Mouse (Mus musculus): ENCODE results near the gene Acaca. TPM values are rescaled to one million over a fixed set of nuclear protein-coding genes. Genes with fewer than 3 reads are reported as not detected.
A peak's percentile ranks its signal among the peaks of the same experiment; 100 is the strongest.

The Acaca gene
- polyA plus RNA-seq, 1 experiment from 2014 or later = 20.5 TPM

DNA sequence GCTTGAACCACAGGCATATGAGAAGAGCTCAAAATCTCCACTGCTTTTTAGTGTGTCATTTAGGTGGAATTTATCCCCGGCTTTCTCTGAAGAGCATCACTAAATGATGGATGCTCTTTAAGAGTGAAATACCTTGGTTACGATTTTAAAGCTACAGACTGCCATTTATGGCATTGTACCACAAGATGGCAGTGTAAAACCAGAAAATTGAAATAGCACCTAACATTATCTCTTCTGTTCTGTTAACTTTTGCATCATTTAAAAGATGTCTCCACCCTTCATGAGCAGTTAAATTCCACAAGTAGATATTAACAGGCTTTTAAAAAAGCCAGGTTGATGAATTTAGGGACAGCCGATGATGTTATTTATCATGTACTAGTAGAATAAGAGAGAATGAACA is 135.0 kb downstream of the Acaca start:
- Histone ChIP-seq H3K4me1 (no peaks in the 10 kb centered on the region), H3K4me2 (no peak overlapping the region), H3K4me3 (no peak overlapping the region), H3K36me3 (ENCODE audit: poor library complexity, severe bottlenecking) (peaks cover 56% of the 10 kb centered on the region), H3K9ac (no peak overlapping the region), H3K9me3 (replicated peaks) (no peaks in the 10 kb centered on the region), H3K27me3 (no peaks in the 10 kb centered on the region), H3K27ac (no peak overlapping the region)
- WGBS = 66% methylated on average over 3 of the region's 3 CpGs
- ATAC-seq = no peak

DNA sequence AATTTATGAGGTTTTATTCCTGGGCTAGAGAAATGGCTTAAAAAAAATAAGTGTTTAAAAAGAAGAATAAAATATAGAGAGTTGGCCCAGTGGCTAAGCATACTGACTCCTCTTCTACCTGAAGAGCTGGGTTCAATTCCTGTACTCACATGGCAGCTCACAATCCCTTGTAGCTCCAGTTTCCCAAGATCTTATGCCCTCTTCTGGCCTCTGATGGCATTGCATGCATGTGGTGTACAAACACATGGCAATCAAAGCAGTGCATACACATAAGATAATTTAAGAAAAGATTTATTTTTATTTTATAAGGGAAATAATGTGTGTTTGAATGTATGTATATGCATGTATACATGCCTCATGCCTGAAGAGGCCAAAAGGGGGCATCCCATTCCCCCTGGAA is 138.6 kb downstream of the Acaca start:
- Histone ChIP-seq H3K27me3 (no peaks in the 10 kb centered on the region), H3K4me2 (no peak overlapping the region), H3K9ac (no peak overlapping the region), H3K36me3 (ENCODE audit: poor library complexity, severe bottlenecking) (peaks cover 48% of the 10 kb centered on the region), H3K27ac (no peak overlapping the region), H3K4me1 (peaks cover 12% of the 10 kb centered on the region), H3K4me3 (no peak overlapping the region), H3K9me3 (replicated peaks) (no peaks in the 10 kb centered on the region)
- ATAC-seq = no peak

DNA sequence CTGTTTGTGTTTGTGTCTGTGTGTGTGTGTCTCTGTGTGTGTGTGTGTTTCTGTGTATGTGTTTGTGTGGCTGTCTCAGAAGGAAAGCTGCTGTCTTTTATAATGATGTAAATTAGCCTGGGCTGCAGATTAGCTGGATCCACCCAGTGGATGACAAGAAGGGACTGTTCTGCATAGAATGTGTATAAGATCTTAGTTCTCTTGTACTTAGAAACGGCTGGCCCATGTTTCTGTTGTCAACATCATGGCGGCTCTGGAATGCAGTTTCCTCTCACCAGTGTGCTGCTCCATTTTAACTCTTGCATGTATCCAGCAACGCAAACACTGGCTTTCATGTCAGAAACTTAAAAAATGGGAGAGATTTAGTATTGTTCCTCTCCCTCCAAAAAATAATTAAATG is 141.0 kb downstream of the Acaca start:
- H3K9me3 ChIP-seq (replicated peaks) = no peaks in the 10 kb centered on the region
- H3K4me1 ChIP-seq = peaks cover 12% of the 10 kb centered on the region
- WGBS = 67% methylated on average over 3 of the region's 3 CpGs
- no peak overlapping the region for H3K27ac ChIP-seq
- ATAC-seq = no peak
- H3K36me3 ChIP-seq (ENCODE audit: poor library complexity, severe bottlenecking) = peaks cover 37% of the 10 kb centered on the region
- H3K4me3 ChIP-seq = no peak overlapping the region
- H3K27me3 ChIP-seq = no peaks in the 10 kb centered on the region
- no peak overlapping the region for H3K4me2 ChIP-seq
- H3K9ac ChIP-seq = no peak overlapping the region

DNA sequence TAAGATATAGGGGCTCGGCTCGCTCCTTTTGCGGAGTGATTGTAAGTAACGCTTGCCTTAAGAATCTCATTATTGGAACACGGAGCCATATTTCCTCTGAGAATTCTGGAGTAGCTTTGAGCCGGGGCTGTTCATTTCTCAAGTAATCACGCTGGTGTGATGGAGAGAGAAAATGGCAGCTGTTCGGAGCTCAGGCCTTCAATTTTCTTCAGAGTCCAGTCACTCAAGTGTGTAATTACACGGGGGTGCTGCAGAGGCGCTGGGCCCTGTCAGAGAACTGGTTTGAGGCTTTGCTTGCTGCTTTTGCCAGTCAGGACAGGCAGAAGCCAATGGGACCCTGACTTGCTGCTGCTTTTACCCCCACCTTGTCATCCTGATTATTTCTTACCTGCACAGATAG is 142.5 kb downstream of the Acaca start:
- H3K4me2 ChIP-seq = no peak overlapping the region
- no peak overlapping the region for H3K9ac ChIP-seq

GRCm38 (mm10) chr11:84272574-84272973 is 143.1 kb downstream of the Acaca start:
- no peak overlapping the region for H3K4me3 ChIP-seq
- H3K36me3 ChIP-seq (ENCODE audit: poor library complexity, severe bottlenecking) = peaks cover 27% of the 10 kb centered on the region
- 75% methylated on average over 3 of the region's 3 CpGs for WGBS
- H3K4me2 ChIP-seq = no peak overlapping the region
- H3K9me3 ChIP-seq (replicated peaks) = no peaks in the 10 kb centered on the region
- no peak for ATAC-seq
- H3K4me1 ChIP-seq = peaks cover 20% of the 10 kb centered on the region
- no peak overlapping the region for H3K9ac ChIP-seq
- H3K27ac ChIP-seq = 0 out of 2 replicates have a peak overlapping the region, but pooled peaks have one; percentile 3
- no peaks in the 10 kb centered on the region for H3K27me3 ChIP-seq

More for the DNA sequence above, 142.5 kb downstream of the Acaca start:
- peaks cover 14% of the 10 kb centered on the region for H3K4me1 ChIP-seq
- H3K27ac ChIP-seq = peak overlapping the region; percentile 32
- no peak for ATAC-seq
- H3K27me3 ChIP-seq = no peaks in the 10 kb centered on the region
- 43% methylated on average over 10 of the region's 10 CpGs for WGBS
- peaks cover 27% of the 10 kb centered on the region for H3K36me3 ChIP-seq (ENCODE audit: poor library complexity, severe bottlenecking)
- no peaks in the 10 kb centered on the region for H3K9me3 ChIP-seq (replicated peaks)
- no peak overlapping the region for H3K4me3 ChIP-seq

- WGBS = 17% methylated on average over 5 of the region's 5 CpGs
- ATAC-seq = no peak
- H3K4me1 ChIP-seq = peaks cover 13% of the 10 kb centered on the region
- H3K9ac ChIP-seq = 0 out of 2 replicates have a peak overlapping the region, but pooled peaks have one; percentile 12
- H3K4me3 ChIP-seq = no peak overlapping the region
- H3K27me3 ChIP-seq = no peaks in the 10 kb centered on the region
- peaks cover 21% of the 10 kb centered on the region for H3K36me3 ChIP-seq (ENCODE audit: poor library complexity, severe bottlenecking)
- H3K27ac ChIP-seq = no peak overlapping the region; the same call in 1 of the 2 replicates
- H3K9me3 ChIP-seq (replicated peaks) = no peaks in the 10 kb centered on the region
- H3K4me2 ChIP-seq = no peak overlapping the region
Observed at GRCm38 (mm10) chr11:84276979-84277378, 147.5 kb downstream of the Acaca start.

DNA sequence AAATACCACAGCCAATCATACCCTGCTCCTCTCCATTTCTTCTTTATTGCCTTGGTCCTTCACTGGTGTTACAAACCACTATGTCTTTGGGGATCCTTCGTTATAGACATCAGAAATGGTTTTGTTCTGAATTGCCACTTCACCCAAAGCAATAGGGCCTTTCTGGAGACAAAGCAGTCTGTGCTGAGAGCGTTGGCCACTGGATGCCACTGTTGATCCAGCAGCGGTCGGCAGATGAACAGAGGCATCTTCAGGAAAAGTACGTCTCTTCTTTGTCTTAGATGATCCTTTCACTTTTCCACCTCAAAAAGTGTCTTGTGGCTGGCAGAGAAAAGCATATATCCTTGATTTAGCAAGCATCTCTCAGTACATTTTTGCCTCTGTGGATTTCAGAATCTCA is 151.8 kb downstream of the Acaca start:
- no peak for ATAC-seq
- Histone ChIP-seq H3K9me3 (replicated peaks) (no peaks in the 10 kb centered on the region), H3K27ac (no peak overlapping the region), H3K4me3 (no peak overlapping the region), H3K36me3 (ENCODE audit: poor library complexity, severe bottlenecking) (peaks cover 16% of the 10 kb centered on the region), H3K27me3 (no peaks in the 10 kb centered on the region), H3K4me2 (no peak overlapping the region), H3K9ac (no peak overlapping the region), H3K4me1 (peaks cover 14% of the 10 kb centered on the region)
- 56% methylated on average over 5 of the region's 5 CpGs for WGBS

DNA sequence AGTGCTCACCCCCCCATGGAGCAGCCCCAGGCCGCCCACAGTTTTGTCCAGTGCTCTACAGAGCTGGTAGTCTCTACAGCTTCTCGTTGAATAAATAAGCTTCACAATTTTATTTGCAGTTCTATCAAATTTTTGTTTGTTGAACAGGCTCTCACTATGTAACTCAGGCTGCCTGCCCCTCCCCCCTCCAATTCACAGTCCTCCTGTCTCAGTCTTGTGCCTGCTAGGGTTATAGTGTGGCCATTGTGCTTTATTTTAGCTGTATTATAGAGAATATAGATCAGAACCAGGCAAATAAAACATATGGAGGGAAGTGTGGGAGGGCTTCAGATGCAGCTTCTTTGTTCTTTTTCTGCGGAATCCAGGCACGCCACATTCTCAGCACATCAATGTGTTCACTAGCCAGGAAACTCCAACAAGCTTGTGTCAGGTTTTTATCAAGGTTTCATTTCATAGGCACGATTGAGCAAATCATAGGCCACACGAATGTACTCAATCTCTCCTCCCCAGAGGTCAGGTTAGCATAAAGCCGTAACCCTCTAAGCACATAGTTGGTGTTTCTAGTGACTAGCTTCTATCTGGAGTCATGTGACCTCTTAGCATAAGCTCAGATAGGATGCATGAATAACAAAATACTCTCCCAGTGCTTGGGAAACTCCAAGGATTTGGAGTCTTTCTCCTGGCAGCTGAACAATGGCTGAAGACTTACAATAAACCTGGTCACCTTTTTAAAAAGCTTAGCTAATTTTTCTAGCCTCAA is 153.7 kb downstream of the Acaca start:
- no peak for ATAC-seq
- WGBS = 62% methylated on average over 7 of the region's 7 CpGs
- H3K36me3 ChIP-seq (ENCODE audit: poor library complexity, severe bottlenecking) = peaks cover 9% of the 10 kb centered on the region
- no peak overlapping the region for H3K4me3 ChIP-seq
- 0 out of 2 replicates have a peak overlapping the region, but pooled peaks have one; percentile 35 for H3K27ac ChIP-seq
- H3K27me3 ChIP-seq = no peaks in the 10 kb centered on the region
- H3K4me1 ChIP-seq = peaks cover 11% of the 10 kb centered on the region; the same call in 1 of the 2 replicates
- H3K9me3 ChIP-seq (replicated peaks) = no peaks in the 10 kb centered on the region
- no peak overlapping the region for H3K4me2 ChIP-seq
- no peak overlapping the region for H3K9ac ChIP-seq

- Histone ChIP-seq H3K4me3 (no peak overlapping the region), H3K9me3 (replicated peaks) (no peaks in the 10 kb centered on the region), H3K27me3 (no peaks in the 10 kb centered on the region), H3K9ac (no peak overlapping the region), H3K4me1 (peaks cover 6% of the 10 kb centered on the region; the same call in 1 of the 2 replicates), H3K27ac (no peak overlapping the region), H3K4me2 (no peak overlapping the region), H3K36me3 (ENCODE audit: poor library complexity, severe bottlenecking) (no peaks in the 10 kb centered on the region)
- no peak for ATAC-seq
- 84% methylated on average over 3 of the region's 3 CpGs for WGBS
Observed at GRCm38 (mm10) chr11:84290781-84291180, 161.3 kb downstream of the Acaca start.

DNA sequence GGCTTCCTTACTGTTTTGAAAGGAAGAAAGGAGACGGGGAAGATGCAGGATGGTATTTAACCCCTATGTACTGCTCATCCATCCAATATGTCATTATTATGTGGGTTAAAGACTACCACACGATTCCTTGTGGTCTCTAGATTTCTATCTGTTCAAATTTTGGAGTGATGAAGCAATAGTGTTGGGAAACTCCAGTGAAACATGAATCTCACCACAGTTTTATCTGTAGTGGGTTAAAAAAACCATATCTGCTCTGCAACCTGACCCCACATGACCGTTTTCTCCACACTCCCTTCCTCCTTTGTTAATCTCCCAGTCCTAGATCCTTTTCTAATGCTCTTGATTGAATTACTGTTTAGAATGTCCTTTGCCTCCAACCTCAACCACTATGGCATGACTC is 163.1 kb downstream of the Acaca start:
- no peaks in the 10 kb centered on the region for H3K4me1 ChIP-seq
- no peak for ATAC-seq
- 91% methylated on average over 3 of the region's 3 CpGs for WGBS

DNA sequence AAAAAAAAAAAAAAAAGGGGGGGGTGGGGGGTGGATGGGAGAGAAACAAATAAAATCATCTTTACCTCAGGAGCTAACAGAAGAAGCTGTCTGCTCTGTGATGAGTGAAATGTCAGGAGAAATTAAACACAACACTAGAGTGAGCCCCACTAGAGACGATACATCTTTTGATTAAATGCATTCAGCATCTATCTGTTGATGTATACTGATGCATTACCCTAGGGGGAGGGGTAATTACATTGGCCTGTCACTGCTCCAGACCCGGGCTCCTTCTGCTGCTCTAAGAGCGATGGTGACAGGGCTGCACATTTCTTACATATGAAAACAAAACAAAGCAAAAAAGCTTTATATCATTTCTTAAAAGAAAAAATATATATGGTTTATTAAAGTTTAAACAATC is 163.8 kb downstream of the Acaca start:
- Histone ChIP-seq H3K36me3 (ENCODE audit: poor library complexity, severe bottlenecking) (no peaks in the 10 kb centered on the region), H3K4me3 (no peak overlapping the region), H3K27me3 (no peaks in the 10 kb centered on the region), H3K27ac (no peak overlapping the region), H3K9ac (no peak overlapping the region), H3K4me2 (no peak overlapping the region), H3K4me1 (no peaks in the 10 kb centered on the region), H3K9me3 (replicated peaks) (no peaks in the 10 kb centered on the region)
- ATAC-seq = no peak
- WGBS = 77% methylated on average over 3 of the region's 3 CpGs

More for the DNA sequence above, 163.1 kb downstream of the Acaca start:
- Histone ChIP-seq H3K9me3 (replicated peaks) (no peaks in the 10 kb centered on the region), H3K27ac (no peak overlapping the region), H3K4me3 (no peak overlapping the region), H3K4me2 (no peak overlapping the region), H3K9ac (no peak overlapping the region), H3K27me3 (no peaks in the 10 kb centered on the region), H3K36me3 (ENCODE audit: poor library complexity, severe bottlenecking) (no peaks in the 10 kb centered on the region)

GRCm38 (mm10) chr11:84296337-84296736 is 166.9 kb downstream of the Acaca start:
- no peak overlapping the region for H3K27ac ChIP-seq
- H3K4me1 ChIP-seq = no peaks in the 10 kb centered on the region
- no peak overlapping the region for H3K4me2 ChIP-seq
- no peaks in the 10 kb centered on the region for H3K27me3 ChIP-seq
- H3K9ac ChIP-seq = no peak overlapping the region
- 91% methylated on average over 2 of the region's 2 CpGs for WGBS
- H3K36me3 ChIP-seq (ENCODE audit: poor library complexity, severe bottlenecking) = peaks cover 9% of the 10 kb centered on the region
- no peak for ATAC-seq
- H3K9me3 ChIP-seq (replicated peaks) = no peaks in the 10 kb centered on the region
- no peak overlapping the region for H3K4me3 ChIP-seq

DNA sequence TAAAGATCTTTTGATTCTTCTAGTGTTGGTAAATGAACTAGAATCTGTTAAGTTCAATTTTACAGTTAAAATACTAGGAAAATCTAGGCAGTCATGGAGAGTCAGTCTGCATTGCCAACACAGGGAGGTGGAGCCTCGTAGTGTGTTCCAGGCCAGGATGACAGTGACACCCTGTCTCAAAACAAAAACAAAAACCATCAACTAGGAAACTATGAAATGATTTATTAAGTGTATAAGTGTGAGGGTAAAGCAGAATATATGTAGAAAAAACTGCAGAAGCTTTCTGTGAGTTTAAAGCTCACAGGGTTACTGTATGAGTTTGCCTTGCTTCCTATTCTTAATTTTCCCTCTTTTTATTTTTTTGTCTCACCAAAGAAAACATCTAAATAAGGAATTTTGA is 176.0 kb downstream of the Acaca start:
- ATAC-seq = no peak
- WGBS = 80% methylated on average over 1 of the region's 1 CpGs
- Histone ChIP-seq H3K4me3 (no peak overlapping the region), H3K4me2 (no peak overlapping the region), H3K36me3 (ENCODE audit: poor library complexity, severe bottlenecking) (peaks cover 16% of the 10 kb centered on the region), H3K9ac (no peak overlapping the region), H3K27me3 (no peaks in the 10 kb centered on the region), H3K9me3 (replicated peaks) (no peaks in the 10 kb centered on the region), H3K4me1 (peaks cover 4% of the 10 kb centered on the region; the same call in 1 of the 2 replicates), H3K27ac (no peak overlapping the region)
